Mouse (Mus musculus): ENCODE data around the gene Cdc42ep3.

DNA sequence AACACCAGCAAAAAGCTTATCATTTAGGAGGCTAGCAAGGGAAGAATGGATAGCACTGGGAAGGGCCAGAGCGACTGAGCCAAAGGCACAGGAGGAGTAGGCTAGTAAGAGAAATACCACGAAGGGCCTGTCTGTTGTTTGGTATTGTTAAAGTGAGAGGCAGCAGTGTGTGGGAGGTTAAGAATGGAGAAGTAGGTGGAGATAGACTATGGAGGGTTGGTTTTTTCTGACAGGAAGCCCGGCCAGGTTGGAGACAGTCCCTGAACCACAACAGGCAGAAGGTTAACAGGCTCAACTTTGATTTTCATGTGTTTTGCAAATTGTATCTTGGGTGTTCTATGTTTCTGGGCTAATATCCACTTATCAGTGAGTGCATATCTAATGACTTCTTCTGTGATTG is 26.6 kb upstream of the Cdc42ep3 start:
- no peak for TF ChIP-seq POLR2A (IDR thresholded peaks at IDR 0.05; ENCODE audit: extremely low read depth, insufficient read depth, low read length)
- no peak for TF ChIP-seq CTCF (IDR thresholded peaks at IDR 0.05; ENCODE audit: extremely low read depth, insufficient read depth, low read length)

Measured in cortical plate, adult 2 months (tissue).